Mouse (Mus musculus) cerebellum, adult 9-11 months (tissue): Measurements from ENCODE around the gene Jade2.
"Not testable (repeated sequence)": the region's sequence is repeated elsewhere in the genome, so short reads cannot be mapped to it uniquely, and the experiment has no call there.

Experiments used
- DNase-seq: peaks from one replicate; pipeline ENCODE4 v3.0.0; 2022

Gene Jade2

GRCm38 (mm10) chr11:51832992-51833391, 24.5 kb downstream of the Jade2 start:
- no peak for DNase-seq

- DNase-seq = peak; percentile 95
Measured at GRCm38 (mm10) chr11:51831962-51832909, 25.2 kb downstream of the Jade2 start.

DNA sequence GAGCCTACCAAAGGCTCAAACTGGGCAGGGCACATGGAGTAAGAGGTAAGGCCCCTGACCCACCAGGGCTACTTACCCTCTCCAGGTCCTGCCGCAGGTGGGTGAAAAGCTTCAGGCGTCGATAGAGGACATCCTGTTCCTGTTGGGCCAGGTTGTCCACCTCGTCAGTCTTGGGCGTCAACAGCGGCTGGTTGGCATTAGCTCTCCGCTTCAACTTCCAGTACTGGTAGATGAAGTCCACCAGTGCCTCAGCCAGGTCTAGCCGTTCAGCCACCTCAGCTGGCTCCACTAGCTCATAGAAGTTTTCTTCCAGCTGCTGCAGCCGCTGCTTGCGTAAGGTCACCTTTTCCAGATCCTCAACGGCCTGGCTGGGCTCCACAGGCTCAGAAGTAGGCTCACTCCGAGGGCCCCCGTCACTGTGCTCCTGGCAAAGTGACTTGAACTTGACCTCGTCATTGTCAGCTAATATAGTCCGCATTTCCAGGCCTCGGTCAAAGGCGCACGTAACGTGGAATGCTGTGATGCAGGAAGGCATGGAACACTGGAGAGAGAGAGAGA, 32.5 kb downstream of the Jade2 start:
- DNase-seq = no peak

DNA sequence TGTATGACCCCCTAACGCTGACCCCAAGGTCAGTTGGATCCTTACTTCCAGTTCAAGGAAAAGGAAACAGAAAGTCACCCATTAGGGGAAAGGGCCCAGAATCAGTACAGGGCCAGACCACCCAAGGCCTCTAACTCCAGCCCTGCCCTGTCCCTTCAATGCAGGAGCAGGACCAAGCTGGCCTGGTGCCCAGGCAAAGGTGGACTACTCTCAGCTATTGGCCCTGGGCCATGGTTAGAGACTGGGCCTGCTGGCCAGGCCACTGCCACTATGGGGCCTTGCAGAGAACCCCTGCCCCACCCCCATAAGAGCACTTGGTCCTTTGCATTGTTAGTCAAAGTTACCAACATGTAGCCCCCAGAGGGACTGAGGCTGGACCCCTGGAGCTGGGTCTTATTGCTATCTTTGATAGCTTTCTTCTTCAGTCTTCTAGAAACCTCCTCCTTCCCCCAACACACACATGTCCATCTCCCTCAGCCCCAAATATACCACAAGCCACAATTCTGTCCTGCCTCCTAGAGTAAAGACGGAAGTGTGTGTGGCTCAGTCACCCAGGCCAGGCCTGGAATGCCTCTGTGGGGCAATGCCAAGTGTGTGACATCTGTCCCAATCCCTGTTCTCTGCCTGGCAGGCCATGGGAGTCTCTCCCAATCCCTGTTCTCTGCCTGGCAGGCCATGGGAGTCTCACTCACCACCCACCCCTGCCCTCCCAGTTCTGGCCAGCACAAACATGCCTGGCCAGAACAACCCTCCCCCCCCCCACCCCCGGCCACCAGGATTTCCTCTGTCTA, 33.3 kb downstream of the Jade2 start:
- DNase-seq = peak; percentile 83

- DNase-seq = no peak
Measured at GRCm38 (mm10) chr11:51823271-51823670, 34.2 kb downstream of the Jade2 start.

GRCm38 (mm10) chr11:51822736-51823135, 34.7 kb downstream of the Jade2 start:
- no peak for DNase-seq

- peak; percentile 76 for DNase-seq
Measured at GRCm38 (mm10) chr11:51820861-51821260, 36.6 kb downstream of the Jade2 start.

- DNase-seq = peak; percentile 65
Measured at GRCm38 (mm10) chr11:51819964-51820363, 37.5 kb downstream of the Jade2 start.

GRCm38 (mm10) chr11:51818837-51819236, 38.6 kb downstream of the Jade2 start:
- no peak for DNase-seq

GRCm38 (mm10) chr11:51817756-51818155, 39.7 kb downstream of the Jade2 start:
- peak; percentile 78 for DNase-seq

GRCm38 (mm10) chr11:51812022-51812546, 45.4 kb downstream of the Jade2 start:
- no peak for DNase-seq

DNA sequence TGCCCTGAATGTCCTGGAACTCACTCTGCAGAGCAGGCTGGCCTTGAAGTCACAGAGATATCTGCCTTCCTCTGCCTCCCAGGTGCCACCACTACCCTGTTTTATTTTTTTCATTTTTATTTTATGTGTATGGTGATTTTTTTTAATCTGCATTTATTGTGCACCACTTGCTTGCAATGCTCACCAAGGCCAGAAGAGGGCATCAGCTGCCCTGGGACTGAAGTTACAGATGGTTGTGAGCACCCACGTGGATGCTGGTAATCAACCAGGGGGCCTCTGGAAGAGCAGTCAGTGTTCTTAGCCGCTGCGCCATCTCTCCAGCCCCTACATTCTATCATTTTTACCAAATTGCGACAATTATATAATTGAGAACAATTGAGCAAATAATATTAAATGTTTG, 46.2 kb downstream of the Jade2 start:
- DNase-seq = no peak

DNA sequence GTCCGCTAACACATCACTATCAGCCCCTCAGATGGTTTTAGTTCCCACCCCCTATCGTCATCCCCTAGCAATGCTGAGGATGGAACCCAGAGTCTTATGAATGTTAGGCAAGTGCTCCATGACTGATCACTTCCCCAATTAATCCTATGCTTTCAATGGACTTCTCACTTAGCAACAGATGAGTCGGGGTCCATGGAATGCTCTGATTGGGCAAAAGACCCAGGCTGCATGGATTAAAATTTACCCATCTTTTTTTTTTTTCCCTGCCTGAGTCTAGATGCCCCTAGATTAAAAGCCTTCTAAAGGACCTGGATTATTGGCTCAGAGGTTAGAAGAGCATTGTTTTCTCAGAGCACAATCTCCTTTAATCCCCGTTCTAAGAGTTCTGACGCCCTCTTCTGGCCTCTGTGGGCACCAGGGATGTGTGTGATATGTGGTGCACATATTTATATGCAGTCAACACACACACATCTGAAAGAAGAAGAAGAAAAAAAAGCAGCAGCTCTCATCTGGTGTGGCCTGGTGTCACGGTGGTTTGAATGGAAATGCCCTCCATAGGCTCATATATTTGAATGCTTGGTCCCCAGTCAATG, 47.7 kb downstream of the Jade2 start:
- DNase-seq = no peak

GRCm38 (mm10) chr11:51807108-51807879, 50.2 kb downstream of the Jade2 start:
- no peak for DNase-seq

DNA sequence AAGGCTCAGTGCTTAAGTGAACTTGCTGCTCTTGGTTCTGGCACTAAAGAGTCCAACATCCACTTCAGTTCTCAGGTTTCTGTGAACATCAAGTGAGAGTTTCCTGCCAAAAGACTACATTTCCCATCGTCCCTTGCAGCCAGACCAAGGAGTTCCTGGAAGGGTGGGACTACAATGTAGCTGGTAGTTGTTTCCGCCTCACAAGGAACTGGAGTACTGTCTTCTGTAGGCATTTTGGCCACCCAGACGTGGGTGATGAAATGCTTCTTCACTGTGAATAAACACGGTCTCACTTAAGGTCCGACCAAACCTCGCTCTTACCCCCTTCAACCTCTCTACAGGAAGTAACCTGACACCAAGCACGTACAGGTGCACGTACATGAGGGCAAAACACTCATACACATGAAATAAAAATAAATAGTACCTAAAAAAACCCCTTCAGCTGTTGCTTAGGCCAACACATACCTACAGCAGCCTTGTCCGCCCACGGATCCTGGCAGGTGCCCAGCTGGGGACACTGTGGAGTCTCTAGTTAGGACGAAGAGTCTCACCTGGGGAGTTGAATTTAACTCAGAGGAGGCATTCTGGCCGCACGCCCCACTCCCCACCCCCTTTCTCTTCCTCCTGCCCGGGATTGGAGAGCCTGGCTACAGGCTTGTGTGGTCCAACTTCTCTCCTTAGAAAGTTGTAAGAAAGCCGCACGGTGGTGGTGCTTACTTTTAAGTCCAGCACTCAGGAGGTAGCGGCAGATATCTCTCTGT, 52.1 kb downstream of the Jade2 start:
- peak; percentile 84 for DNase-seq

DNA sequence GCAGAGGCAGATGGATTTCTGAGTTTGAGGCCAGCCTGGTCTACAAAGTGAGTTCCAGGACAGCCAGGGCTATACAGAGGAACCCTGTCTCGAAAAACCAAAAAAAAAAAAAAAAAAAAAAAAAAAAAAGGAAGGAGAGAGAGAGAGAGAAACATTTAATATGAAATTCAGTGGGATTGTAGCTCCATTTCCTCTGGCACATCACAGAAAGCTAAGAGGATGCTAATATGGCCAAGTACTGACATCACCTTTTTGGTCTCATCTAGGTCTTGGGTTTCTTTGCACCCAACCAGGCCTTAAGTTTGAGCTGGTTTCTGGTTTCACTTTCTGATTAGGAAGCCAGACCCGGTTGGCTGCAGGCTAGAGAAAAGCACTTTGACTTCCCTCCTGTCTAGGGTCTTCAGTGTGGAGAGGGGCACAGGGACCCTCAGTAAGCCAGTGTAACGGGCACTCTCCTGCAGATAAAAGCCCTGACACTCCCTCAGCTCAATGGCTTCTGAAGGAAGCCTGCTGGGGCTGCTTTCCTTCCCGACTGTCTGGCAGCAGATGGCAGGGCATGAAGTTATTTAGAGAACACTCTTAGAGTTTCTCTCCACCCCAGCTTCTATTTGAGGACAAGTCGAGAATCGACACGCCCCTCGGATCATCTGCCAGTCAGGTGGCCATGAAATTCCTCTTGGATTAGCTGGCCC, 56.7 kb downstream of the Jade2 start:
- no peak for DNase-seq

GRCm38 (mm10) chr11:51796272-51796671, 61.2 kb downstream of the Jade2 start:
- DNase-seq = no peak

DNA sequence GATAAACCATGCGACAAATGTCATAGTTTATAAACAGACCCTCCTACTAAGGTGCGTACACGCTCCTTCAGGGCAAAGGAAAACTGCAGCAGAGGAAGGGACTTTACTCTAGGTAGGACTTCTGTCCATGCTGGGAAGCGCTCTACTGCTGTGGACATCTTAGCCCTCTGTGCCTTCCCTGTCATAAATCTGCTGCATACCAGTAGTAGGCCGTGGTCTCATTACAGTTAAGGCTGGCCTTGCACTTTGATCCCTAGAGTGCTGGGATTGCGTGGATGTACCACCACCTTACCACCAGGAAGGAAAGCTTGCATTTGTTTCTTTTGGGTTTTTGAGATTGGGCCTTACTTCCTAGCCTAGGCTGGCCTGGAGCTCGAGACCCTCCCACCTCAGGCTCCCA, 66.8 kb downstream of the Jade2 start:
- DNase-seq = no peak

DNA sequence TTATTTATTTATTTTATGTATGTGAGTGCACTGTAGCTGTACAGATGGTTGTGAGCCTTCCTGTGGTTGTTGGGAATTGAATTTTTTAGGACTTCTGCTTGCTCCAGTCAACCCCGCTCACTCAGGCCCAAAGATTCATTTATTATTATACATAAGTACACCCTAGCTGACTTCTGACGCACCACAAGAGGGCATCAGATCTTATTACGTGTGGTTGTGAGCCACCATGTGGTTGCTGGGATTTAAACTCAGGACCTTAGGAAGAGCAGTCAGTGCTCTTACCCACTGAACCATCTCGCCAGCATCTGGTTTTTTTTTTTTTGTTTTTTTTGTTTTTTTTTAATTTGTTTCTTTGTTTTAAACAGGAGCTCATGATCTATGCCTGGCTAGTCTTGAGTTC, 67.7 kb downstream of the Jade2 start:
- not testable (repeated sequence) for DNase-seq

DNA sequence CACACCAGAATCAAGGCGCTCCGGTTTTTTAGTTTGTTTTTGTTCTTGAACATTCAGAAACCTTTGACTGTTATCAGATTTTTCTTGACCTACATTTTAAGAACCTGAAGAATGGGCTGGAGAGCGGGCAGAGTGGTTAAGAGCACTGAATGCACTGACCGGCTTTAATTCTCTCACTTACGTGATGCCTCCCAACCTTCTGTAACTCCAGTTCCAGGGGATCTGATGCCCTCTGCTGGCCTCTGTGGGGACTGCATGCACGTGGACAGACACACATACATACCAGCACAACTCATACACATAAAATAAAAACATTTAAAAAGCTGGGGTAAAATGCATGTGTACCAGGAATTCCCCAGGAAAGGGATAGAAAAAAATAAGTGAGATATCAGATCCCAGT, 71.5 kb downstream of the Jade2 start:
- no peak for DNase-seq

GRCm38 (mm10) chr11:51782721-51783120, 74.7 kb downstream of the Jade2 start:
- no peak for DNase-seq
